Mouse (Mus musculus): ENCODE measurements around the gene Lst1. TPM values are rescaled to one million over a fixed set of nuclear protein-coding genes. Genes with fewer than 3 reads are reported as not detected.
"Not testable (repeated sequence)": the region's sequence is repeated elsewhere in the genome, so short reads cannot be mapped to it uniquely, and the experiment has no call there.

The Lst1 gene
- total and polyA plus RNA-seq, 3 experiments, result 2.9 to 8.5 (median 8.4) TPM

GRCm38 (mm10) chr17:35235614-35236389 lies 47.6 kb upstream of the Lst1 start, which contains the start of gene Nfkbil1 (continued):
- peak; percentile 26 for TF ChIP-seq SMC3 (IDR thresholded peaks at IDR 0.05; ENCODE audit: low read depth, low read length)
- TF ChIP-seq NELFE (IDR thresholded peaks at IDR 0.05; ENCODE audit: low read depth, low read length), result peak; percentile 65; the same call in 1 of the 2 replicates
- peak; percentile 88; the same call in 1 of the 2 replicates for TF ChIP-seq CHD1 (IDR thresholded peaks at IDR 0.05; ENCODE audit: low read depth, low read length)
- peak; percentile 96 for TF ChIP-seq SIN3A (IDR thresholded peaks at IDR 0.05; ENCODE audit: low read length)

GRCm38 (mm10) chr17:35234903-35235302 lies 46.7 kb upstream of the Lst1 start:
- peaks cover 29% of the 10 kb centered on the region for H3K79me2 ChIP-seq (replicated peaks; ENCODE audit: control insufficient read depth, extremely low read depth, insufficient read depth, poor library complexity, severe bottlenecking)
- in situ Hi-C loops (cut with MboI; ENCODE audit: low pct_ligation_motif_present, low pct_unique_long_range_greater_than_20kb, low sequenced_read_pairs) (loop anchor here (5.0 to 10.0 kb wide), 3 partner anchors 63 to 220 kb away; partner anchors contain the start of genes Ly6g5b and Vwa7), dilution Hi-C loops (cut with MboI; ENCODE audit: extremely low pct_ligation_motif_present, extremely low pct_unique_long_range_greater_than_20kb, low sequenced_read_pairs) (no loop called here)
- peaks cover 11 to 42% of the 10 kb centered on the region in 2 experiments for H3K36me3 ChIP-seq (replicated peaks in 1 of 2; ENCODE audit: control insufficient read depth in 1 of 2, insufficient read depth in 1 of 2, low read length in 1 of 2)
- peak overlapping the region; percentile 95 for H3K27ac ChIP-seq (ENCODE audit: insufficient read depth, low read depth)
- H3K9ac ChIP-seq (ENCODE audit: insufficient read depth, low read depth), result peak overlapping the region; percentile 99
- no peaks in the 10 kb centered on the region for H3K9me3 ChIP-seq (replicated peaks; ENCODE audit: low read length)
- H3K4me1 ChIP-seq (ENCODE audit: control insufficient read depth in 1 of 2, insufficient read depth in 2 of 2), result peaks cover 14 to 51% of the 10 kb centered on the region in 2 experiments
- peak overlapping the region; percentile 57; the same call in 1 of the 2 replicates for H3K4me2 ChIP-seq (ENCODE audit: insufficient read depth, low read depth, poor library complexity, severe bottlenecking)
- DNase-seq (ENCODE audit: extremely low read depth), result no peak
- TF ChIP-seq MXI1 (IDR thresholded peaks at IDR 0.05; ENCODE audit: low read depth, low read length) (no peak; the same call in 1 of the 2 replicates), JUND (conservative IDR thresholded peaks at IDR 0.05; ENCODE audit: low read depth, low read length) (no peak), ELF1 (IDR thresholded peaks at IDR 0.05; ENCODE audit: low read depth, low read length) (no peak), RAD21 (IDR thresholded peaks at IDR 0.05; ENCODE audit: low read depth, low read length) (no peak), IRF4 (IDR thresholded peaks at IDR 0.05; ENCODE audit: low read depth, low read length) (no peak), POLR2AphosphoS2 (IDR thresholded peaks at IDR 0.05; ENCODE audit: low read depth, low read length) (no peak), ZKSCAN1 (IDR thresholded peaks at IDR 0.05; ENCODE audit: borderline replicate concordance, low read depth, low read length) (no peak), CTCF (conservative IDR thresholded peaks at IDR 0.05 in 1 of 2, IDR thresholded peaks at IDR 0.05 in 1 of 2; ENCODE audit: low read depth in 2 of 2, low read length in 2 of 2) (no peak), TCF12 (IDR thresholded peaks at IDR 0.05; ENCODE audit: low read depth, low read length) (0 out of 2 replicates have a peak, but pooled peaks have one; percentile 15), UBTF (IDR thresholded peaks at IDR 0.05; ENCODE audit: low read depth, low read length) (0 out of 2 replicates have a peak, but pooled peaks have one; percentile 64), E2F4 (IDR thresholded peaks at IDR 0.05; ENCODE audit: insufficient replicate concordance, low read depth, low read length) (no peak), ZNF384 (IDR thresholded peaks at IDR 0.05; ENCODE audit: low read depth, low read length) (no peak)
- H3K27me3 ChIP-seq (replicated peaks), result no peaks in the 10 kb centered on the region
- H3K4me3 ChIP-seq (replicated peaks in 1 of 3; ENCODE audit: low read depth in 2 of 3, low read length in 2 of 3, poor library complexity in 1 of 3), result peak overlapping the region; percentile 67 to 100 (median 86)

GRCm38 (mm10) chr17:35234090-35234489 lies 45.9 kb upstream of the Lst1 start:
- H3K9me3 ChIP-seq (replicated peaks; ENCODE audit: low read length); H3K27me3 ChIP-seq (replicated peaks); H3K27ac ChIP-seq (ENCODE audit: insufficient read depth, low read depth); dilution Hi-C loops (cut with MboI; ENCODE audit: extremely low pct_ligation_motif_present, extremely low pct_unique_long_range_greater_than_20kb, low sequenced_read_pairs); DNase-seq (ENCODE audit: extremely low read depth): not testable (repeated sequence)
- in situ Hi-C loops (cut with MboI; ENCODE audit: low pct_ligation_motif_present, low pct_unique_long_range_greater_than_20kb, low sequenced_read_pairs), result loop anchor here (5.0 to 10.0 kb wide), 3 partner anchors 62 to 219 kb away; partner anchors contain the start of genes Ly6g5b and Vwa7
- H3K79me2 ChIP-seq (replicated peaks; ENCODE audit: control insufficient read depth, extremely low read depth, insufficient read depth, poor library complexity, severe bottlenecking), result peaks cover 31% of the 10 kb centered on the region
- H3K4me1 ChIP-seq (ENCODE audit: control insufficient read depth in 1 of 2, insufficient read depth in 2 of 2), result peaks cover 17 to 56% of the 10 kb centered on the region in 2 experiments
- peaks cover 19 to 50% of the 10 kb centered on the region in 2 experiments for H3K36me3 ChIP-seq (replicated peaks in 1 of 2; ENCODE audit: control insufficient read depth in 1 of 2, insufficient read depth in 1 of 2, low read length in 1 of 2)
- peak overlapping the region; percentile 57; the same call in 1 of the 2 replicates for H3K4me2 ChIP-seq (ENCODE audit: insufficient read depth, low read depth, poor library complexity, severe bottlenecking)
- H3K4me3 ChIP-seq (replicated peaks in 1 of 3; ENCODE audit: low read depth in 2 of 3, low read length in 2 of 3, poor library complexity in 1 of 3), result peak overlapping the region in 1 of 3 experiments; percentile 86
- H3K9ac ChIP-seq (ENCODE audit: insufficient read depth, low read depth), result peak overlapping the region; percentile 99

Data from CH12.LX (cell line).